Mouse (Mus musculus) layer of hippocampus, postnatal 25 days (tissue): ENCODE results near the gene Pex11b. TPM values are rescaled to one million over a fixed set of nuclear protein-coding genes. Genes with fewer than 3 reads are reported as not detected.
"Not testable (repeated sequence)": the region's sequence is repeated elsewhere in the genome, so short reads cannot be mapped to it uniquely, and the experiment has no call there.

Experiments
- DNase-seq, 2 experiments: peaks; one replicate each; pipeline ENCODE4 v3.0.0; 2022; ENCODE audit warnings: mixed read lengths in 2 of 2, low spot score in 1 of 2; ENCODE audit errors: extremely low spot score in 1 of 2
- total RNA-seq, 2 experiments: library from RNA; stranded (reverse); gene quantifications; 2 replicates each; pipeline ENCODE4 v1.2.3; 2021

Pex11b gene
- total RNA-seq, 2 experiments from 2014 or later, result 55.3 to 57.3 TPM

GRCm38 (mm10) chr3:96671519-96671918 is 36.3 kb downstream of the Pex11b start:
- DNase-seq, result no peak

GRCm38 (mm10) chr3:96673514-96673913 is 38.3 kb downstream of the Pex11b start:
- DNase-seq, result no peak

- DNase-seq, result no peak
Measured at GRCm38 (mm10) chr3:96674442-96674841, 39.3 kb downstream of the Pex11b start.

- no peak for DNase-seq
Measured at GRCm38 (mm10) chr3:96675171-96675570, 40.0 kb downstream of the Pex11b start.

- DNase-seq, result no peak
Measured at GRCm38 (mm10) chr3:96675690-96676089, 40.5 kb downstream of the Pex11b start.

- DNase-seq, result no peak
Measured at GRCm38 (mm10) chr3:96678456-96678855, 43.3 kb downstream of the Pex11b start.

- no peak for DNase-seq
Measured at GRCm38 (mm10) chr3:96679159-96679674, 44.0 kb downstream of the Pex11b start.

- no peak for DNase-seq
Measured at GRCm38 (mm10) chr3:96680269-96680956, 45.2 kb downstream of the Pex11b start.

GRCm38 (mm10) chr3:96683496-96683895 is 48.3 kb downstream of the Pex11b start:
- no peak for DNase-seq

GRCm38 (mm10) chr3:96684151-96684821 is 49.1 kb downstream of the Pex11b start:
- DNase-seq, result no peak

GRCm38 (mm10) chr3:96684822-96685156 is 49.6 kb downstream of the Pex11b start:
- DNase-seq, result no peak

- not testable (repeated sequence) for DNase-seq
Measured at GRCm38 (mm10) chr3:96686057-96686456, 50.9 kb downstream of the Pex11b start.

GRCm38 (mm10) chr3:96688854-96689253 is 53.7 kb downstream of the Pex11b start:
- no peak for DNase-seq

- no peak for DNase-seq
Measured at GRCm38 (mm10) chr3:96690298-96690697, 55.1 kb downstream of the Pex11b start.

GRCm38 (mm10) chr3:96692506-96692905 is 57.3 kb downstream of the Pex11b start:
- no peak for DNase-seq

GRCm38 (mm10) chr3:96693579-96693978 is 58.4 kb downstream of the Pex11b start:
- DNase-seq, result no peak

Other genes starting within 250 kb of the Pex11b start
- not detected for gene BC107364, start 183.1 kb upstream of the Pex11b start, total RNA-seq
- under 1 TPM in 1 of 2 experiments, not detected in 1; 0.12 TPM for gene Hfe2, start 110.2 kb upstream of the Pex11b start, total RNA-seq
- 10 to 100 TPM; 20.7 to 25.0 TPM for gene Txnip, start 77.4 kb upstream of the Pex11b start, total RNA-seq
- not detected for gene Gm16253, start 58.4 kb upstream of the Pex11b start, total RNA-seq
- gene Polr3gl, start 41.2 kb upstream of the Pex11b start, total RNA-seq, result 10 to 100 TPM; 23.8 to 29.7 TPM
- 10 to 100 TPM; 50.9 to 62.3 TPM for gene Ankrd34a, start 38.7 kb upstream of the Pex11b start, total RNA-seq
- gene Lix1l, start 34.2 kb upstream of the Pex11b start, total RNA-seq, result 10 to 100 TPM; 29.2 to 29.4 TPM
- gene Rbm8a, start 5.4 kb upstream of the Pex11b start, total RNA-seq, result 10 to 100 TPM; 48.4 to 51.7 TPM
- under 1 TPM; 0.31 to 0.37 TPM for gene Gm42957, start 98 bp downstream of the Pex11b start, total RNA-seq
- gene Itga10, start 10.2 kb downstream of the Pex11b start, total RNA-seq, result 1 to 10 TPM; 1.1 to 1.7 TPM
- gene Ankrd35, start 34.8 kb downstream of the Pex11b start, total RNA-seq, result 1 to 10 TPM; 5.3 to 6.2 TPM
- gene Pias3, start 61.0 kb downstream of the Pex11b start, total RNA-seq, result 10 to 100 TPM; 24.6 to 27.0 TPM
- gene Nudt17, start 73.2 kb downstream of the Pex11b start, total RNA-seq, result 10 to 100 TPM; 13.2 to 16.7 TPM
- 10 to 100 TPM; 24.7 to 24.9 TPM for gene Polr3c, start 92.3 kb downstream of the Pex11b start, total RNA-seq
- gene Rnf115, start 92.3 kb downstream of the Pex11b start, total RNA-seq, result 10 to 100 TPM; 56.0 to 62.3 TPM
- gene Pdzk1, start 193.9 kb downstream of the Pex11b start, total RNA-seq, result under 1 TPM; 0.22 to 0.35 TPM
- gene Cd160, start 194.0 kb downstream of the Pex11b start, total RNA-seq, result not detected